Mouse (Mus musculus) layer of hippocampus, adult 8-10 months (tissue): ENCODE results near the gene Stxbp6. TPM values are rescaled to one million over a fixed set of nuclear protein-coding genes. Genes with fewer than 3 reads are reported as not detected.
"Not testable (repeated sequence)": the region's sequence is repeated elsewhere in the genome, so short reads cannot be mapped to it uniquely, and the experiment has no call there.

Source experiments
- DNase-seq, 2 experiments: peaks; one replicate each; pipeline ENCODE4 v3.0.0; 2022; ENCODE audit warnings: low spot score in 2 of 2
- total RNA-seq, 4 experiments: library from RNA; stranded (reverse); gene quantifications; 2 replicates each; pipeline ENCODE4 v1.2.4; 2022

The Stxbp6 gene
- total RNA-seq, 4 experiments from 2014 or later: 58.4 to 79.2 (median 75.5) TPM

DNA sequence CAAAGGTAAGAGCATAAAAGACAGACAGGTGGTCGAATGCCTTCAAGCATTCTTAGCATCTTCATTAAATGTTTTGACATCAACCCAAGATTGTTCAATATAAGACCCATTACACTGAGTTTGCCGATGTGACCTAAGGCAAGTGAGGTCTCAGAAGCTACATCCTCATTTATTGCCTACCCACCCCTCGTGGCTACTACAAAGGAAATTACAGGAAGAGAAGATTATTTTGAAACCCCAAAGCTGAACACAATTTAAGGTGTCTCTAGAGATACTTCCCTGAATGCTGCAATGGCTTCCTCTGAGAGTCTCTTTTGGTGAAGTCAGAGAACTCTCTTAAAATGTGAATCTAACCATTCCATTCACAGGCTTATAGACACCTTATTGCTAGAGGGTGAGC is 16.5 kb downstream of the Stxbp6 start:
- DNase-seq: no peak

DNA sequence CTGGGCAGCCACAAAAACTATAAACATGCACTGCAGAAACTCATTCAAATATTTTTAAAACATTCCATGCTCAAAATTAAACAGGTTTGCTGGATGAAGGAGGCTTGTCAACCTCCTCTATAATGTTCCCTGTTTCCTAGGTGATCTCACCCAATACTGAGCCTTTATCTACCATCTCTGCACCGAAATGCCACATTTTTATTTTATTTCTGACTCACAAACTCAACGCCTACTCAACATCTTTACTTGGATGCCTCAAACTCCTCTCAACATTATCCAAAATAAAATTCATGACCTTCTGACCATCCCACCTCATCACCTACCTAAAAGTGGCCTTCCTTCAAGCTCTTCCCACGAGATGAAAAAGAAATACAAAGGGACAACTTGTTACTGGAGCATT is 18.1 kb downstream of the Stxbp6 start:
- DNase-seq: no peak

DNA sequence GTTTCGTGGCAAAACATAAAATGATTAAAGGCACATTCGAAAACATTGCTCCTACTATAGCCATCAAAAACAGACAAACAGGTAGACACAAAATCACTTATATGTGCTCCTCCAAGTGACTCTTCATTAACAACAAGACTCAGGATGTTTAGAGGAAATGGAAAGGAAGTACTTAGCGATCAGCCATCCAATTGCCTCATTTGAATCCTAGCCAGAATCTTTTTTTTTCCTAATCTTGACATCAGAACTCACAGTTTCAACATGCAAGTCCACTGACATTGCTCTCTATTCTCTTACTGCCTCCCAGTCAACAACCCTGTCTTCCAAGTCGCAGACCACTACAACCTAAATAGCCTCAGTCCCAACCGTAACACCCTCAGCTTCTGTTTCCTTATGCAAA is 21.2 kb downstream of the Stxbp6 start:
- no peak for DNase-seq

DNA sequence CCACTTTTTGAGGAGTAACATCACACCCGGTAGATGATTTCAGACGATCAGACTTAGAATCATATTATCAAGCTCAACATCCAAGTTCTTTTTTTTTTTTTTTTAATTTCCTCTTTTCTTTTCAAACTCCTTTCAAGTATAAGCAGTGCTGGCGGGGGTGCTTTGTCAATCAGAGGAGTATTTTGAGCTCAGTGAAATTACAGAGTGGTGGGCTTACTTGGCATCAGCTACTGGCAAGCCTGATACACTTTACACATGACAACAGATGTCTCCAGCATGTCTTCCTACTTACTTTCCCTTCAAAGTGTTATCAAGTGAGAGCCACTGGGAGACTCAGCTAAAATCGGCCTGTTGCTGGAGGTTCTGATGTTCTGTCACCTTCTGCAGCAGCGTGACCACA is 21.6 kb downstream of the Stxbp6 start:
- DNase-seq: no peak

DNA sequence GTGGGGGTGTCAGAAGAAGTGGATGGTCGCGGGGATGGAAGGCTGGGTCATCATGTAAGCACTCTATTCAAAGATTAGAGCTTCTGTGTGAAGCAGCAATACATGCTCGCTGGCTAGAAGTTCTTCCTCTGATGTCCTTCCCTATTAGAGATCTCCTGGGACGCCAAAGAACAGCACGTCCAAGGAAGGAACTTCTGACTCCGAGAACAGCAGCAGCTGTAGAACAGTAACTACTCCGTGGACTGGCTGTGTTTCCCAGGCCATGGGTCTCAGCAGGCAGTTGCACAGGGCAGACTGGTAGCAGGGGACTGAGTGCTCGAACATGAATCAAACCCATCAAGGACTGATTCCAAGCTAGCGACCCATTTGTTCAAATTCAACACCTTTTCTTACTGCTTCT is 24.6 kb downstream of the Stxbp6 start:
- DNase-seq: no peak

DNA sequence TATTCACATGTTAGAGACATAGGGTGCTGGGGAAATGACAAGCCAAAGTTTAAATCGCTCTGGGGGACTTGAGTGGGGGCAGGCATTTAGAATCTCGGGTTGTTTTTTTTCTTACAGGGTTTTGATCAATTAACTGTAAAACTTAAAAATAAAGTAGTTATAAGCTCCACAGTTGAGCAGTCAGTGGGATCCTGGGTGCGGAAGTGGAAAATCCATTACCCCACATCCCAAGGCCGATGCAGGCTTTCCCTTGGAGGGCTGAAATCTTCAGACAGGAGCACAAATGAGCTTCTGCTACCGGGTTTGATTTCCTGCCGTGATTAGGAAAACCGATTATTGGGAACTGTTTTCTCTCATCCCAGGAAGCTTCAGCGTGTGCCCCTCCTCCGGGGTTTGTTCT is 26.8 kb downstream of the Stxbp6 start:
- not testable (repeated sequence) for DNase-seq

DNA sequence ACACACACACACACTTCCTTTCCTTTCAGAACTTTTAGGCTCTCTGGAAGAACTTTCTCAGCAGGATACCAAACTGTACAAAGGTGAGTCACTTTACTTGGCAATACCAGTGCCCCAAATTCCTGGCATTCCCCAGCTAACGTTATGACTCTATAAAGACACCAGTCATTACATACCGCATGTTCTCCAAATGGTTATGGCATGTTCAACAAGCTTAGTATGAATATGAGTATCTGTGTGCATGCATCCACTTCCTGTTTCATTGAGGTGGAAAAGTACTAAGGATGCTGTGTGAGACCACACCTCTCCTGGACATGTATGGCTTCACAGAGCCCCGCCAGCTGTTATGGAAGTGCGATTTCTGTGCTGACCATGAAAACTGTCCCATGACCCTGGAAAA is 27.3 kb downstream of the Stxbp6 start:
- no peak for DNase-seq

DNA sequence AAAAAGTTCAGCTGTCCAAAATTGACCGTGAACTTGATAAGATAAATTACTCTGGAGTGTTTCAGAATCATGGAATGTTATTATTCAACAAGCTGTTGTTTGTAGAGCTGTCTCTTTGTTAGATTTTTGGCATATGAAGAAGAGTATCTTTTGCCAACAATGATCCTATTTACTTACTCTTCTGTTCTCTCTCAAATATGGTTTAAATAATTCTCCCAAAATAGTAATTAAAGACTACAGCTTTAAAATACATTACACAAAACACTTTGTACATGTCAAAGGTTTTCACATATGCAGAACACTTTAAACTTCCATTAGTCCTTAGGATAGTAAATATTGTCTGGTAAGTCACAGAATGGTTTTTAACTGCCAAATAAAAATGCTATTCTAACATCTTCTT is 29.9 kb downstream of the Stxbp6 start:
- no peak for DNase-seq

DNA sequence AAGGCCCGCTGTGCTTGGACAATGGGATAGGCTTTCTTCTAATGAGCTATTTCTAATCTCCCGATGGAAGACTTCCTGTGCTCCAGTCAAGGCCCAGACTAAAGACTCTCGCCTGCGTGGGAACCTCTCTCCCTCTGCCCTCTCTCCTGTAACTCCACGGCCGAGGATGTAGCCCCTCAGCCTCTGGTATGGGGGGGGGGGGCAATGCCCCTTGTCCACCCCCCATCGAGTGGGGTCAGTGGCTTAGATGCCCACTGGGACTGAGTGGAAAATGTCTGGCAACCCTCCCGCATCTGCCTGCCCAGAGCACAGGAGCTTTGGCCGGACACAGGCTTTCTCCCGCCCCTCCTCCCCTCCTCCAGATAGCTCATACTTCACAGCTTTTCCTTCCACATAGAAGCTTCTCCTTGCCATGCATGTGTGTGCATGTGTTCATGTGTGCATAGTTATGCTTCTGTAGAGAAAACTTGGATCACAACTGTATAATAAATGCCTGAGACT is 31.9 kb downstream of the Stxbp6 start:
- no peak for DNase-seq

DNA sequence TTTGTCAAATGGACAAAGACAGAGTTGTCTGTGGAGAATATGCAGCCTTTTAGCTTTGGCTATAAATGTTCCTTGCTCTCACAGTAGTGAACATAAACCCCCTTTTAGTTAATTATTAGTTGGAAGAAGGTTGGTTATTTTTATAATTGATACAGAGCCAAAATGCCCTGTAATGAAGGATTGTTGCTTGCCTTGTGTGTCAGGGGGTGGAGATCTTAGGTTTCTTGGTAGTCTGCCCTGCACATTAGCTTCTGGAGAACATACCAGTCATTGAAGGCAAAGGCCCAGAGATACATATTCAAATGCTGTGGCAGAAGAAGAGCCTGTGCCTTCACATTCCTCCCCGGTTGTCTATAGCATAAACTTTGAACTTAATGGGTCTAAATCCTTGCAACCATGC is 37.0 kb downstream of the Stxbp6 start:
- DNase-seq: no peak

DNA sequence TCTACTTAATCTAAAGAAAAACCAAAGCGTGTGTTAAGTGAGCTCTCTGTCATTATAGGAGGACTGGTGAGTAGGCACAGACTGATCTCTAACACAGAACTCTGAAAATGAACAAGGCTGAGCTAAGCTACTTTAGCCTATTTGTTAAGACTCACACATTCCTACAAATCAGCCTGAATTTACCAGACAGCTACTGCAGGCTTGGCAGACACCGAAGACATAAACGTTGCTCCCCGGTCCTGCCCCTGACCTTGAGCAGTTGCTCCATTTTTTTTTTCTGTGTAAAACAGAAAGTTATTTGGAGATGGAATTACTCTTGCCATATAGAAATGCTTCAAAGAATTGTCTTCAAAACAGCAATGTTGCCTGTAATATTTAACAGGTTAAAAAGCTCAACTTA is 37.4 kb downstream of the Stxbp6 start:
- DNase-seq: no peak

DNA sequence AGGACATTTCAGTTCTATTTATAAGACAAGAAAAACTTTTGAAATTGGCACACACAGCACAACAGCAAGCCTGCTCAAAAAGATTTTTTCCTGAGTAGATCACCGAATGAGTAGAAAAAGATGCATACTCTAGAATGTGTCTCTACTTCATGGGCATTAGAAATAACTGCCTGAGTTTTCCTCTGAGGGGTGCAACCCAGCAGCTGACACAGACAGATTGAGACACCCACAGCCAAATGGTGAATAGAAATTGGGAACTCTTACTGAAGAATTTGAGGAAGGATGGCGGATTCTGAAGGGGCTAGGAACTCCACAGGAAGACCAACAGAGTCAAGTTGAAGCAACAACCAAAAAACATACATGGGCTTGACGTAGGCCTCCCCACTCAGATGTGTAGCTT is 43.8 kb downstream of the Stxbp6 start:
- DNase-seq: peak; percentile 61 to 70

DNA sequence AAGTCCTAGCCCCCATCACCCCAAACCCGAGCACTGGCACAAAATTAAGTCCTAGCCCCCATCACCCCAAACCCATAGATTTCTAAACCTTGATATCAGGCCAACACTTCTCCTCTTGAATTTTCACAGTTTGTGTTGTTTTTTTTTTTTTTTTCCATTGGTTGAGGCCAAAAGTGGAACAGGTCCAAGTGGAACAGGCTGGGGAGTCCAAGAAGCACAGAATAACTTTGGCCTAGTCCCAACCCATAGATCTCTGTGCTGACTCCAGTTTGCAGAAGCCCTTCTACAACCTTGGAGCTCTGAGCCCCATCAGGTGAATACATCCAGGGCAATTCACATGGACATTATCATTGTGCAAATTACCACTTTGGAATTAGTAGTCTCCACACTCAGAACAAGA is 48.2 kb downstream of the Stxbp6 start:
- DNase-seq: no peak

DNA sequence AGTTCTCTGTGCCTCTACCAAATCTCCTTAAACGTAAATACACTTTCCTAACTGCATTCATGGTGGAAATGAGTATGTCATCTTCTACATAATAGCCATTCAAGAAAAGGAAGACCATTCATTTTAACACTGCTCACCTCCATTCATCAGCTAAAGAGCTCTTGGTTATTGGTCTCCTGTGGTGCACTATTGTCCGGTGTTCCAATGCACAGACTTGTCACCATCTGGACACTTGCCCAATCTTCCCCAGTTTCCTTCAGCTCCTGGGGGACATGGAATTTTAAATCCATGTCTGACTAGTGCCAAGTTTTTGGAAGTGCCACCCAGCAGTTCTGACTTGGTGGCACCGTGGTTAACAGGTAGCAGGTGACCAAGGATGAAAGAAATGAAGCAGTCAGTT is 54.5 kb downstream of the Stxbp6 start:
- DNase-seq: no peak

DNA sequence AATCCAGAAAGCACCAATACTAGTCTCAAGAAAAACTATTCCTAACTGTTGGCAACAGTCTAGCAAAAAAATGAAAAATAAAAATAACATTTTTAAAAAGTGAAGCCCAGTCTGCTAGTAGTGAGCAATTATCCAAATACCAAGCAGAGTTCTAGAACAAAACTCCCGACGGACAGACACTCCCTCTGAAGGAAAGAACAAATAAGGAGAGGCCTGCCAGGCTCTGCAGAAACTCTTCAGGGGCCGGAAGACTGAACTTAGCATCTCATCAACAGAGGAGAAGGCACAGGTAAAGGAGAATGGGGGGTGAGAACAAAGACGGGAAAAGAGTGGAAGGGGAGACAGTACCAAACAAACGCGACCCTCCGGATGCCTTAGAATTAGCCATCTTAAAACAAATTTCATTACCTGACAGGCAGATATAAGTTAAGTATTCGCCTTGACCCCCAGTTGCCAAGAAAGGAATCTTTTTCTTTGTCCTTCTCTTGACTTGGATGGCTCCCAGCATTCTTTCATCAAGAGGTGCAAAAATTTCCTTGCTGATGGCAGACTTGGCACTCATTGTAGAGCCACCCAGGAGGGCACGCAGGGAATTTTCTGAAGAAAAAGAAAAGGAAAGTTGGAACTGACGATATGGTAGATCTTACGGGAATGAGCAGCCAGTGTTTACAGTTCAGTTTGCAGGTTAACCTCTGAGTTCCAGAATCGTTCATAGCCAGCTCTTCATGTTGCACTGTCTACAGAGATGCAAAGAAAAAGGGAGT is 55.3 kb downstream of the Stxbp6 start:
- no peak for DNase-seq

DNA sequence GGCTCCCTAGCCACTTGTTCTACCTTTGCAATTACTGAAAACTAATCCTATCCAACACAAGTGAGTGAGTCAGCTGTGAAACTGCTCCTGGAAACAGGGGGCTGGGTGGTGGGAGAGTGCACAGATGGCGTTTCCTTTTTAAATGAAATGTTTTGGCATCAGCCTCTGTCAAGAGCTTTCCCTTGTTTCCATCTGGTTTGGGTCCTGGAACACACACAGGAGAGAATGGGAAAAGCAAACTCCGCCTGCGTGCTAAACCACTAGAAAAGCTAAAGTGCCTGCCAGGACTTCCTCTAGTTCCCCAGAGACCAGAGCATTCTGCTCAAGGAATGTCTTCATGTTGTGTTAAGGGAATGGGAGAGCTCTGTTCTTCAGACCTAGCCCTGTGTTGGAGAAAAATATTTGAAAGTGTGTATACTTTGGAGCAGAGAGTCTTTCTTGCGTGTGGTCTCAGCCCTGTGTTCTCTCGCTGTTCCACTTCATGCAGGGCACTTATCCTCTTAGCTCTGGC is 61.2 kb downstream of the Stxbp6 start:
- DNase-seq: peak; percentile 83 to 85

DNA sequence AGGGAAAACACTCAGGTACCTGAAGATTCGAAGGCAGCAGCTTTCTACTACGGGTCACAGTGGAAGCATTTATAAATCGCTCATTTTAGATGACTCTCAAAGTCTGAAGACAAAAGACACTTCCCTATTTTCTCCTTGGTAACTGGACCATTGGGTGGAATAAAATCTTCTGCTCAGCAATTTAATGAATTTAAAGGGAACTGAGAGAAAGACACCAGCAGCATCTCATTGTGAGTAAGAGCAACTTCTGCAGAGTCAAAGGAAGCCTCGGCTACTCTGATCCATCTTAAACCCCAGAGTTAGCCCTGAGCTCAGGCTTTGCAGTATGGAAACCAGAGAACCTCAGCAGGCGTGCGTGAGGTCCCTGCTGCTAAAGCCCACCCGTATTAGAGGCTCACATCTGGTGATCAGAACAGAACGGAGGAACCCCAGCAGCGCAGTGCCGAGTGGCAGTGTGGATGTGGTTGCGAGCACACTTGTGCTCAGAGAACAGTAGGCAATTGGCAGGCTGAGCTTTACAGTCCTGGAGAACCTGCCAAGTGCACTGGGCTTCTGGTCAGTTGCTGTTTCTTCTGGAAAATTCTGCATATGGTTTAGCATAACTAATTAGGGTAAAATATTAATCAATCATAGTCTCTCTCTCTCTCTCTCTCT is 62.9 kb downstream of the Stxbp6 start:
- no peak for DNase-seq

DNA sequence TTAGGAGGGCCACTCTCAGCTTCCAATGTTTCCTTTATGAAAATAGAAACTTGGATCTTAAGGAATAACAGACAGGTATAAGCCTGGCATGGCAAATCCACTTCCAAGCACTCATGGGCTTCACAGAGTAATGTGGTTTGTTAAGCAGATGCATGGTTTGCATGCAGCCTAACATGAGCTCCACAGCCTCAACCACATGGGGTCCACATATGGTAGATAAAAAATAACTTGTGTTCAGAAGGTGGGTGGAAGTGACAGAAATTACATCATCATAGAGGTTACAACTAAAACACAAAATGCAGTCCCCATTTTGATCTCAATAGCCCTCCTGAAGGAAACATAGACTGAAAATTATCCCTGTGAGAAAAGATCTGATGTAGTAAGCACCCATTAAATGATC is 63.5 kb downstream of the Stxbp6 start:
- peak in 1 of 2 experiments; percentile 46 for DNase-seq

DNA sequence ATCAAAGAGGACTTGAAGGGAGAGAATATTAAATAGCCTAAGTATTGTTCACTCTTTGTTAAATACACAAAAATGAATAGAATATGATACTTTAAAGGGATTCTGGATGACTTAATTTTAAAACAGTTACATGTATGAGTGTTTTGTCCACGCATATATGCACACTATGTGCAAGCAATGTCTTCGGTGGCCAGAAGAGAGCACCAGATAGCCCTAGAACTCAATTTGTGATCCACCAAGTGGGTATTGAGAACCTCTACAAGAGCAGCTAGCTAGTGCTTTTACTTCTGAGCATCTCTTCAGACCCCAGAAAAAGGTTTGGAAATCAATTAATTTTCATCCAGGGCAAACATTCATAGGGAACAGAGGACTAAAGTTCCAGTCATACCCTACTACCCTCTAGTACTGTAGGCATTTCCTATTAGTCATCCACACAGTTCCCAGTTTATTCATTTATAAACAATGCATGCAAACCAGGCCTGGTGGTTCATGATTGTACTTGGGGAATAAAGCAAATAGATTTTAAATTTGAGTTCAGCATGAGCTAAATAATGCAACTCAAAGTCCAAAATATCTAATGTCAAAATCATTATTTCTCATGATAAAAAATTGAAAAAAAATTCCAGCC is 64.4 kb downstream of the Stxbp6 start:
- DNase-seq: no peak

DNA sequence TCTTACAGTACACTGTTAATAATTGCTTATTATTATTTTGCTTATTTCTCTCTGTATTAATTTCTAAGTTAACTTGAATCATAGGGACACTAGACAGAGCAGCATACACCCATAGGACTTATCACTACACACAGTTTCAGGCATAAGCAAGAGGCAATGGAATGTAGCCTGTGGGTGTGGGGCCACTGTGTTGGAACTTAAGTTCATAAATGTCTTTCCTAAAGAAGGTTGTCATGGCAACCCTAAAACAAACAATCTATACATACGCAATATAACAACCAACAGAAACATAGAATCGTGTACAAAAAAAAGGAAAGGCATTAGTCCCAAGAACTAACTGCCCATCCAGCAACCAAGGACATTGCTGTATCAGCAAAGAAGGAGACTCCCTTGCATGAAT is 67.9 kb downstream of the Stxbp6 start:
- DNase-seq: no peak

DNA sequence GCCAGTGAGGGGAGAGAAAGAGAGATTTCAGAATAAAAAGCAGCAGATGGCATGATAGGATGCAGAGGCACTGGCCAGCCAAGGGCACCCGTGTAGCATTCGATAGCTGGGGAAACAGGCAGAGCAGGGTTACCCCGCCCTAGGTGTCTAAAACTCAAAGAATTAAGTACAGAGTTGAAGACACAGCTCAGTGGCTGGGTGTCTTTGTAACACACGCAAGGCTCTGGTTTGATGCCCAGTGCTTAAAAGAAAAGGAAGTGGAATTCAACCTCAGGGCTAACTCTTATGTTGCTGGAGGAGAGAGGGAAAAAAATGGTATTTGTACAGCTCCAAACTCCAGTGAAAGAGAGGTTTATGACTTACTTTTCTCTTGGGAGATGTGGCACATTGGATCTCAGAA is 68.5 kb downstream of the Stxbp6 start:
- no peak for DNase-seq

DNA sequence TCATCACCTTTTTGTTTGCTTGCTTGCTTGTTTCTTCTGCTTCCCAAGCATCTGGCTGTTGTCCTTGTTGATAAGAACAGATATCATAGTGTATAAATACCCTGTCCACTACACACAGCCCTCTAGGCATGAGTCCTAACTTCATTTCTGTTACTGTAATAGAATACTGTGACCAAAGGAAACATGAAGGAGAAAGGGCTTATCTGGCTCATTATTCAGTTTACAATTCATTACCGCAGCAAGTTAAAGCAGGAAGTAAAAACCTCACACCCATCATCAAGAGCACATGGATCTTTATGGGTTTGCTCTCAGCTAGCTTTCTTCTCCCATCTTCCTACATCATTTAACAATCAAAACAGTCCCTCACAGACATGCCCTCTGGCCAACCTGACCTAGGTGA is 72.5 kb downstream of the Stxbp6 start:
- no peak for DNase-seq
